Comparison of ENCODE assay signal across 34 mouse cellular contexts in genomic region chr14:105606551-105606950, GRCm38 (mm10).
"Had no signal": no experiment of that assay in that cellular context is flagged by ENCODE, and none has a peak within 500 bp of the region (broad histone marks: within the 10 kb centered on the region; RNA-seq: fewer than 3 reads in every experiment).

No protein-coding gene starts in this region.

- DNase-seq: heart, postnatal 10 days; heart, postnatal 14 days; heart, postnatal 36 days; heart, postnatal 4 days; kidney, adult 11 months; kidney, adult 18-20 months; kidney, adult 2 months; kidney, adult 8-10 months; kidney, adult 9 months; kidney, postnatal 10 days; kidney, postnatal 14 days; kidney, postnatal 25 days; kidney, postnatal 36 days; kidney, postnatal 4 days; layer of hippocampus, adult 9-11 months; layer of hippocampus, postnatal 36 days had no signal

- H3K4me3 ChIP-seq: heart, embryonic 10.5 days; heart, embryonic 12.5 days; heart, embryonic 13.5 days; heart, embryonic 15.5 days; hindbrain, embryonic 10.5 days; hindbrain, embryonic 12.5 days; hindbrain, embryonic 13.5 days; hindbrain, embryonic 15.5 days; intestine, embryonic 15.5 days; kidney, embryonic 15.5 days; layer of hippocampus, adult 2 months had no signal

- H3K27ac ChIP-seq: heart, embryonic 10.5 days; heart, embryonic 13.5 days; heart, embryonic 15.5 days; hindbrain, embryonic 10.5 days; hindbrain, embryonic 12.5 days; hindbrain, embryonic 13.5 days; hindbrain, embryonic 14.5 days; hindbrain, embryonic 15.5 days; hindbrain, postnatal 0 days; intestine, embryonic 15.5 days; kidney, embryonic 15.5 days; kidney, postnatal 0 days; layer of hippocampus, adult 2 months had no signal

- ATAC-seq: hindbrain, embryonic 16.5 days; hindbrain, postnatal 0 days; inflammation-experienced regulatory T-cells, adult 6 months; intestine, embryonic 15.5 days; intestine, embryonic 16.5 days; intestine, postnatal 0 days had no signal
